Mouse (Mus musculus) erythroblast, embryonic 14.5 days (primary cell): ENCODE measurements around the gene Evc2. TPM values are rescaled to one million over a fixed set of nuclear protein-coding genes. Genes with fewer than 3 reads are reported as not detected.

Experiments used
- H3K27me3 ChIP-seq: 2 replicates; pipeline ENCODE4 v1.6.1; 2012; ENCODE audit warnings: inconsistent platforms; ENCODE audit not compliant: control insufficient read depth
- H3K36me3 ChIP-seq: 2 replicates; pipeline ENCODE4 v1.6.1; 2012; ENCODE audit warnings: mild to moderate bottlenecking, inconsistent platforms; ENCODE audit not compliant: control insufficient read depth
- H3K4me1 ChIP-seq: 2 replicates; pipeline ENCODE4 v1.6.1; 2012; ENCODE audit warnings: inconsistent platforms; ENCODE audit not compliant: control insufficient read depth
- H3K4me3 ChIP-seq: replicated peaks from 2 replicates; pipeline ENCODE3; 2012; ENCODE audit warnings: moderate library complexity, mild to moderate bottlenecking, inconsistent platforms
- H3K9me3 ChIP-seq: 2 replicates; pipeline ENCODE4 v1.6.1; 2012; ENCODE audit warnings: low read length, inconsistent platforms, mixed read lengths; ENCODE audit not compliant: control insufficient read depth
- GATA1 ChIP-seq: IDR thresholded peaks from 2 replicates; pipeline ENCODE4 v1.6.1; 2012; ENCODE audit warnings: low read length, inconsistent platforms, mixed read lengths
- TAL1 ChIP-seq: IDR thresholded peaks from 3 replicates; pipeline ENCODE4 v1.6.1; 2012; ENCODE audit warnings: low read length, inconsistent platforms, mixed read lengths
- polyA plus RNA-seq: library from polyadenylated mRNA; stranded (reverse); fragments of >175 nt; gene quantifications from 2 replicates; pipeline ENCODE4 v1.2.3, GENCODE M21; 2012

Gene Evc2
- polyA plus RNA-seq, 1 experiment = not detected

- peak; percentile 34; the same call in 1 of the 2 replicates for TF ChIP-seq GATA1
- peak; percentile 59 for TF ChIP-seq TAL1
- H3K36me3 ChIP-seq = no peaks in the 10 kb centered on the region
- no peaks in the 10 kb centered on the region for H3K27me3 ChIP-seq
- peaks cover 59% of the 10 kb centered on the region for H3K4me1 ChIP-seq
- H3K4me3 ChIP-seq = peak overlapping the region; percentile 50
- no peaks in the 10 kb centered on the region for H3K9me3 ChIP-seq
Observed at GRCm38 (mm10) chr5:37456590-37456989, 118.3 kb downstream of the Evc2 start.

GRCm38 (mm10) chr5:37457191-37457590, 118.9 kb downstream of the Evc2 start:
- TF ChIP-seq GATA1 (peak; percentile 40; the same call in 1 of the 2 replicates), TAL1 (peak; percentile 65)
- H3K36me3 ChIP-seq = no peaks in the 10 kb centered on the region
- H3K9me3 ChIP-seq = no peaks in the 10 kb centered on the region
- peak overlapping the region; percentile 50 for H3K4me3 ChIP-seq
- H3K27me3 ChIP-seq = no peaks in the 10 kb centered on the region
- H3K4me1 ChIP-seq = peaks cover 59% of the 10 kb centered on the region

DNA sequence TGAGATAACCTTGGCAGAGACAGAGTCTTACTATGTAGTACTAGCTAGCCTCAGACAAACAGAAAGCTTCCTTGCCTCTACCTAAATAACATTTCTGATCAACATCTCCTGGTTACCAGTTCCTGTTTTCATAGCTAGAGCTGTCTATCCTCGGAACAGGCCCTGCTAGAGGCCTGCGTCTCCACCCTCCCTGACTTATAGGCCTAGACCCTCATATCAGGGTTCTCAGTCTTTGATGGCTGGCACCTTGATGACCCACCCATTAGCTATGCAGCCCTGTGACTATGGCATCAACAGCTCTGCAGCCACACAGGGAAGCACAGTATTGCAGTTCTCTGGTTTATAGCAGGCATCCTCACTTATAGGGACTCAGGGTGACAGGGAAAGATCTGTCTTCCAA, 119.5 kb downstream of the Evc2 start:
- H3K4me3 ChIP-seq = no peak overlapping the region
- H3K27me3 ChIP-seq = no peaks in the 10 kb centered on the region
- TF ChIP-seq TAL1 (no peak), GATA1 (no peak)
- H3K36me3 ChIP-seq = no peaks in the 10 kb centered on the region
- H3K4me1 ChIP-seq = peaks cover 61% of the 10 kb centered on the region
- no peaks in the 10 kb centered on the region for H3K9me3 ChIP-seq

DNA sequence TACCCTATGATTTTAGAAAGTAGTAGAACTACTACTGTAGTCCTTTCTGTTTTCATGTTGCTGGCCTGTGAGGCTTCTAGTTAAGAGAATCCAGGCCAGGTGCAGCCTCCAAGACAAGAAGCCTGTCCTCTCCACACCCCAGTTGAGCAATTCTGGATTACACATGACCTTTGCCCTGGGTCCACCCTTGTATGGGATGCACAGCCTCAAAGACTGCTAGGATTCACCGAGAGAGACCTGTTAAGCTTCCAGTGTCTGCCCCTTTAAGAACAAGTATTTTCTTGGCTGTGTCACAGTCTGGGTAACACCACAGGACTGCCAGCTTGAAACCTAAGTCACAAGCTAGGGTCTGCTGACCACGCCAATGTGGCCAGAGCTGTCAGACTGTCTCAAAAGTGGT, 119.9 kb downstream of the Evc2 start:
- Histone ChIP-seq H3K36me3 (no peaks in the 10 kb centered on the region), H3K4me1 (peaks cover 61% of the 10 kb centered on the region), H3K9me3 (no peaks in the 10 kb centered on the region), H3K27me3 (no peaks in the 10 kb centered on the region), H3K4me3 (no peak overlapping the region)
- no peak for TF ChIP-seq TAL1
- TF ChIP-seq GATA1 = no peak

DNA sequence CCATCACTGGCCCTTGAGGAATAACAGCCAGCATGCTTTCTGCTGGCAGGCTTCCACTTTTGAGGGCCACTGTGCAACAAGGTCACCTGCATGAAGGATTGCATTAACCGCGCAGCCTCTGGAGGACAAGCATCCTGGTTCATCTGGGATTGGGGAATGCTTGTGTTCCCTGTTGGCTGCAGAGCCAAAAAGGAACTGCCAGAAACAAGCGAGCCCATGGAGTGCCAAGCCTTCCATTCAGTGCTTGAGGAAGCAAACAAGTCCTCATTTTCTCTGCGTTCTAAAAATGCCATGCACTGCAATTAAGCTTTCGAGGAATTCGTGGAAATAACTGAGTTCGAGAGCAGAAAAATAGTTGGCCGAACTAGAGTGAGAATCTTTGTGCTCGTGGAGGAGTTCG, 127.2 kb downstream of the Evc2 start:
- Histone ChIP-seq H3K27me3 (no peaks in the 10 kb centered on the region; the same call in 1 of the 2 replicates), H3K9me3 (no peaks in the 10 kb centered on the region), H3K4me3 (no peak overlapping the region), H3K4me1 (peaks cover 12% of the 10 kb centered on the region), H3K36me3 (no peaks in the 10 kb centered on the region)
- TF ChIP-seq TAL1 (no peak), GATA1 (no peak)

- TF ChIP-seq GATA1 (no peak), TAL1 (no peak)
- H3K4me1 ChIP-seq = peaks cover 17% of the 10 kb centered on the region
- no peaks in the 10 kb centered on the region; the same call in 1 of the 2 replicates for H3K27me3 ChIP-seq
- H3K4me3 ChIP-seq = no peak overlapping the region
- H3K36me3 ChIP-seq = no peaks in the 10 kb centered on the region
- H3K9me3 ChIP-seq = no peaks in the 10 kb centered on the region
Observed at GRCm38 (mm10) chr5:37467646-37468045, 129.3 kb downstream of the Evc2 start.

DNA sequence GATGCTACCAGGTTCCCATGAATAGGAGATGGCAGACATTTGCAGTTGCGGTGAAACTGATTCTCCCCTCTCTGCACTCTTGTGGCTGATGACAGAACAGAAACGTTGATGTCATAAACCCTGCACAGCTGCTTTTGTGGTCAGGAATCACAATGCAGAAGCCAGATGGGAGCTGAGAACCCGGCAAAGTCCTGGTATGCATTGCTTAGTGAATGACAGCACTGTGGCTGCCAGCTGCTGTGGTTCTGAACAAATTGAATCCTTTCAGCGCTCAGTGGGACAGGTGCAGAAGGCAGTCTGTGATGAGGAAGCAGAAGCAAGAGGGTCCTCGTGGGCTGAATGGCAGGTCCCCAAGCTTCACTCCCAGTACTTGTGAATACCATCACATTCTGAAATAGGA, 130.7 kb downstream of the Evc2 start:
- Histone ChIP-seq H3K27me3 (no peaks in the 10 kb centered on the region; the same call in 1 of the 2 replicates), H3K36me3 (no peaks in the 10 kb centered on the region), H3K9me3 (no peaks in the 10 kb centered on the region), H3K4me3 (no peak overlapping the region), H3K4me1 (peaks cover 9% of the 10 kb centered on the region)
- TF ChIP-seq TAL1 (no peak), GATA1 (no peak)

GRCm38 (mm10) chr5:37471584-37471983, 133.3 kb downstream of the Evc2 start:
- Histone ChIP-seq H3K4me1 (peaks cover 9% of the 10 kb centered on the region), H3K27me3 (no peaks in the 10 kb centered on the region; the same call in 1 of the 2 replicates), H3K9me3 (no peaks in the 10 kb centered on the region), H3K36me3 (no peaks in the 10 kb centered on the region), H3K4me3 (no peak overlapping the region)
- TF ChIP-seq TAL1 (no peak), GATA1 (no peak)

DNA sequence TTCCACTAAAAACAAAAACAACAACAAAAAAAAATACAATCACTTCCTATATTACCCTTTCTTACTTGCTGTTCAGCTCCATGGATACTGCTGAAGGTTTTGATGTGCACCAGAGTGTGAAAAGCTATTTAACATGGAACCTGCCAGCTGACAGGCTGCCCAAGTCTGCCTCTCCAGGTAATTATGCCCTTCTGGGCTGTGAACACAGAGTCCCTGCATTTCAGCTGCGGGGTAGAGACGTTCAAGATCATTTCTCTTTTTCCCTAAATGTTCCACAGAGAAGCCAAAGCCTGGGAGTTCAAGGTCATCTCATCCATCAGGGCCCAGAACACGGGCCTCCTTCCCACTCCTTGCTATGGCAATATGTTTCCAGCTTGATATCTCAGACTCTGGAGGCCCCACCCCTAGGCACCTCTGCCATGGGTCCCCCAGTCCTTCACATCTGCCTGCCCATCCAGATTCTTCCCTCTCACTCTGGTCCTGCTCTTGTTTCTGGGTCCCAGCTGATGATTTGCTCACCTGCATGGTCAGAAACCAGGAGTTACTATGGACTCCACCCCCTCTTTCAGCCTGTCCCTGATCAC, 133.8 kb downstream of the Evc2 start:
- Histone ChIP-seq H3K36me3 (no peaks in the 10 kb centered on the region), H3K27me3 (no peaks in the 10 kb centered on the region; the same call in 1 of the 2 replicates), H3K4me1 (peaks cover 9% of the 10 kb centered on the region), H3K9me3 (no peaks in the 10 kb centered on the region), H3K4me3 (no peak overlapping the region)
- no peak for TF ChIP-seq GATA1
- TF ChIP-seq TAL1 = no peak

Other genes starting within 250 kb of the Evc2 start
- gene Crmp1, start 96.6 kb upstream of the Evc2 start, polyA plus RNA-seq = not detected in 2 replicates
- 0.02 and 0.13 TPM in 2 replicates for gene Evc, start 1.6 kb upstream of the Evc2 start, polyA plus RNA-seq